Comparison of ENCODE assay signal across 29 mouse cellular contexts in the genomic region with DNA sequence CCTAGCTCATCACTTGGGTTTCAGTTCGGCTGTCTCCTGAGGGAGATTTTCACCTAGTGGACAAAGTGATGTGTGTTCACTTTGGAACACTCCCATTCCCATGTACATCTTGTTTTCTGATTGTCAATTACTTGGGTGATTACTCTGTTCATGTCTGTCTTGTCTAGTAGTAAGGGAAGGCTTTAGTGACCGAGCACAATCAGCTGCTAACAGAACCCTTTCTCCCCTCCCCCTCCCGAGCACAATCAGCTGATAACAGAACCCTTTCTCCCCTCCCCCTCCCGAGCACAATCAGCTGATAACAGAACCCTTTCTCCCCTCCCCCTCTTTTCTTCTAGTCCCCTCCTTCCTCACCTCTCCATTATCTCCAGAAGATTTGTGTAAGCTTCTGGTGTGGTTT.
DNase-seq lines count a peak whose midpoint lies in the region; ATAC-seq and TF ChIP-seq lines count a peak whose summit lies in the region.
"Had no signal": no experiment of that assay in that cellular context is flagged by ENCODE, and none has a peak within 500 bp of the region (broad histone marks: within the 10 kb centered on the region; RNA-seq: fewer than 3 reads in every experiment).

No protein-coding gene starts in this region.

- no peaks in the 10 kb centered on the region for H3K27me3 ChIP-seq in heart, embryonic 10.5 days (ENCODE audit: insufficient read depth, poor library complexity, severe bottlenecking)
- no peaks in the 10 kb centered on the region for H3K27me3 ChIP-seq in CH12.LX (replicated peaks)
- no peaks in the 10 kb centered on the region for H3K27me3 ChIP-seq in liver, embryonic 14.5 days (ENCODE audit: control insufficient read depth, insufficient read depth, low read length)
- H3K27me3 ChIP-seq: embryonic facial prominence, embryonic 12.5 days; hindbrain, embryonic 13.5 days; limb, embryonic 13.5 days; neural tube, embryonic 13.5 days; Patski; stomach, embryonic 15.5 days had no signal

- peak overlapping the region; percentile 82 for H3K4me2 ChIP-seq in CH12.LX (ENCODE audit: insufficient read depth, low read depth, poor library complexity, severe bottlenecking)
- H3K4me2 ChIP-seq in liver, embryonic 14.5 days (ENCODE audit: low read depth), result peak overlapping the region; percentile 15; the same call in 1 of the 2 replicates
- H3K4me2 ChIP-seq: embryonic facial prominence, embryonic 12.5 days; hindbrain, embryonic 13.5 days; limb, embryonic 13.5 days; neural tube, embryonic 13.5 days; stomach, embryonic 15.5 days had no signal

- TF ChIP-seq POLR2A in CH12.LX (IDR thresholded peaks at IDR 0.05; ENCODE audit: low read depth, low read length), result no peak

- no peak for DNase-seq in heart, embryonic 10.5 days (ENCODE audit: low spot score)
- DNase-seq in heart, postnatal 25 days (ENCODE audit: low spot score), result no peak
- no peak for DNase-seq in layer of hippocampus, adult 2 months (ENCODE audit: low spot score in 2 of 2)
- no peak for DNase-seq in layer of hippocampus, postnatal 25 days (ENCODE audit: extremely low spot score in 1 of 2, low spot score in 1 of 2)
- DNase-seq in CH12.LX (ENCODE audit: extremely low read depth), result peak; percentile 2
- no peak for DNase-seq in liver, embryonic 14.5 days (ENCODE audit: low read depth in 3 of 3, low spot score in 3 of 3)
- no peak for DNase-seq in adrenal gland, adult 18-20 months (ENCODE audit: low spot score in 2 of 2)
- no peak for DNase-seq in embryo, embryonic 11 days
- DNase-seq: adrenal gland, postnatal 14 days; cerebellum, adult 11 months; cerebellum, adult 9-10 months; cerebellum, postnatal 36 days; forebrain, postnatal 0 days; heart, postnatal 14 days; kidney, adult 9 months; kidney, postnatal 10 days; lung, adult 2 months; lung, postnatal 10 days; right cerebral cortex, postnatal 25 days; thymus, postnatal 14 days had no signal

- TF ChIP-seq EP300 in CH12.LX (IDR thresholded peaks at IDR 0.05; ENCODE audit: low read length), result no peak
- peak; percentile 37 for TF ChIP-seq EP300 in liver, embryonic 14.5 days (IDR thresholded peaks at IDR 0.05; ENCODE audit: low read depth)

- dilution Hi-C loops in CH12.LX (cut with MboI; ENCODE audit: extremely low pct_ligation_motif_present, extremely low pct_unique_long_range_greater_than_20kb, low sequenced_read_pairs), result no loop called here

- H3K9ac ChIP-seq in CH12.LX (ENCODE audit: insufficient read depth, low read depth), result peak overlapping the region; percentile 8; the same call in 1 of the 2 replicates
- no peak overlapping the region for H3K9ac ChIP-seq in liver, embryonic 14.5 days (replicated peaks)
- H3K9ac ChIP-seq: embryonic facial prominence, embryonic 12.5 days; forebrain, postnatal 0 days; hindbrain, embryonic 13.5 days; limb, embryonic 13.5 days; neural tube, embryonic 13.5 days; stomach, embryonic 15.5 days had no signal

- peaks cover 14% of the 10 kb centered on the region; the same call in 1 of the 2 replicates for H3K4me1 ChIP-seq in heart, embryonic 10.5 days
- peaks cover 9% of the 10 kb centered on the region in 2 experiments for H3K4me1 ChIP-seq in CH12.LX (ENCODE audit: control insufficient read depth in 1 of 2, insufficient read depth in 2 of 2)
- H3K4me1 ChIP-seq in liver, embryonic 14.5 days (replicated peaks; ENCODE audit: control insufficient read depth in 2 of 2, insufficient read depth in 2 of 2, low read length in 1 of 2), result peaks cover 0 to 5% of the 10 kb centered on the region in 2 experiments; a peak in 2 of 4 replicates
- H3K4me1 ChIP-seq: embryonic facial prominence, embryonic 12.5 days; limb, embryonic 13.5 days; neural tube, embryonic 13.5 days; stomach, embryonic 15.5 days had no signal

- intact Hi-C loops in heart, postnatal 25 days (cut with DNase I), result no loop called here

- in situ Hi-C loops in CH12.LX (cut with MboI; ENCODE audit: low pct_ligation_motif_present, low pct_unique_long_range_greater_than_20kb, low sequenced_read_pairs), result no loop called here

- H3K27ac ChIP-seq in heart, embryonic 10.5 days, result peak overlapping the region; percentile 59
- no peak overlapping the region for H3K27ac ChIP-seq in layer of hippocampus, adult 2 months
- H3K27ac ChIP-seq in CH12.LX (ENCODE audit: insufficient read depth, low read depth), result no peak overlapping the region
- no peak overlapping the region for H3K27ac ChIP-seq in liver, embryonic 14.5 days
- H3K27ac ChIP-seq: embryonic facial prominence, embryonic 12.5 days; hindbrain, embryonic 13.5 days; left cerebral cortex, adult 2 months; limb, embryonic 13.5 days; macrophage; neural tube, embryonic 13.5 days; stomach, embryonic 15.5 days had no signal

- H3K9me3 ChIP-seq in heart, embryonic 10.5 days, result no peaks in the 10 kb centered on the region
- no peaks in the 10 kb centered on the region for H3K9me3 ChIP-seq in CH12.LX (replicated peaks; ENCODE audit: low read length)
- no peaks in the 10 kb centered on the region for H3K9me3 ChIP-seq in liver, embryonic 14.5 days (ENCODE audit: control insufficient read depth, low read length)
- H3K9me3 ChIP-seq: embryonic facial prominence, embryonic 12.5 days; hindbrain, embryonic 13.5 days; limb, embryonic 13.5 days; neural tube, embryonic 13.5 days; stomach, embryonic 15.5 days had no signal

- H3K4me3 ChIP-seq in heart, embryonic 10.5 days, result no peak overlapping the region
- H3K4me3 ChIP-seq in layer of hippocampus, adult 2 months, result no peak overlapping the region
- H3K4me3 ChIP-seq in CH12.LX (replicated peaks in 1 of 3; ENCODE audit: low read depth in 2 of 3, low read length in 2 of 3, poor library complexity in 1 of 3), result no peak overlapping the region
- H3K4me3 ChIP-seq in liver, embryonic 14.5 days (ENCODE audit: insufficient read depth in 1 of 2, low read depth in 2 of 2, low read length in 2 of 2), result no peak overlapping the region
- H3K4me3 ChIP-seq: embryonic facial prominence, embryonic 12.5 days; hindbrain, embryonic 13.5 days; left cerebral cortex, adult 2 months; limb, embryonic 13.5 days; neural tube, embryonic 13.5 days; stomach, embryonic 15.5 days had no signal

- 10% methylated on average over 4 of the region's 4 CpGs for WGBS in heart, embryonic 10.5 days
- WGBS in liver, embryonic 14.5 days (ENCODE audit: insufficient replicate concordance), result 10% methylated on average over 4 of the region's 4 CpGs

- peak; percentile 25 for TF ChIP-seq CTCF in layer of hippocampus, adult 2 months (conservative IDR thresholded peaks at IDR 0.05)
- no peak for TF ChIP-seq CTCF in CH12.LX (conservative IDR thresholded peaks at IDR 0.05 in 1 of 2, IDR thresholded peaks at IDR 0.05 in 1 of 2; ENCODE audit: low read depth in 2 of 2, low read length in 2 of 2)
- TF ChIP-seq CTCF in liver, embryonic 14.5 days (IDR thresholded peaks at IDR 0.05; ENCODE audit: low read depth), result no peak

- TF ChIP-seq RAD21 in CH12.LX (IDR thresholded peaks at IDR 0.05; ENCODE audit: low read depth, low read length), result no peak

- H3K79me2 ChIP-seq in CH12.LX (replicated peaks; ENCODE audit: control insufficient read depth, extremely low read depth, insufficient read depth, poor library complexity, severe bottlenecking), result no peaks in the 10 kb centered on the region

- H3K36me3 ChIP-seq in heart, embryonic 10.5 days, result no peaks in the 10 kb centered on the region
- no peaks in the 10 kb centered on the region for H3K36me3 ChIP-seq in CH12.LX (replicated peaks in 1 of 2; ENCODE audit: control insufficient read depth in 1 of 2, insufficient read depth in 1 of 2, low read length in 1 of 2)
- H3K36me3 ChIP-seq in liver, embryonic 14.5 days (replicated peaks; ENCODE audit: control insufficient read depth, insufficient read depth, low read depth), result no peaks in the 10 kb centered on the region
- H3K36me3 ChIP-seq: embryonic facial prominence, embryonic 12.5 days; hindbrain, embryonic 13.5 days; limb, embryonic 13.5 days; neural tube, embryonic 13.5 days; stomach, embryonic 15.5 days had no signal

- peak; percentile 79 for ATAC-seq in liver, embryonic 14.5 days (ENCODE audit: insufficient read depth)
- ATAC-seq: forebrain, postnatal 0 days; intestine, postnatal 0 days; Patski had no signal

TF ChIP-seq in CH12.LX, 34 proteins besides CTCF, POLR2A, EP300 and RAD21:
- TF ChIP-seq UBTF (IDR thresholded peaks at IDR 0.05; ENCODE audit: low read depth, low read length) (no peak), CHD2 (IDR thresholded peaks at IDR 0.05; ENCODE audit: low read length) (peak; percentile 83)
